Mouse (Mus musculus): ENCODE data around the gene Tbc1d8.

- TF ChIP-seq CTCF (IDR thresholded peaks at IDR 0.05; ENCODE audit: insufficient read depth, low read length) (no peak), POLR2A (IDR thresholded peaks at IDR 0.05; ENCODE audit: borderline replicate concordance, extremely low read depth, low read depth, low read length) (no peak)
These were observed 141.8 kb downstream of the Tbc1d8 start for GRCm38 (mm10) chr1:39336788-39337187.

Measured in lung, adult 2 months (tissue).